Mouse (Mus musculus) embryo, embryonic 10 days (tissue): ENCODE measurements around the gene Pdia5.

Source experiments
- DNase-seq: peaks from one replicate; pipeline ENCODE4 v3.0.0-alpha.2; 2015; ENCODE audit warnings: low spot score

Gene Pdia5

DNA sequence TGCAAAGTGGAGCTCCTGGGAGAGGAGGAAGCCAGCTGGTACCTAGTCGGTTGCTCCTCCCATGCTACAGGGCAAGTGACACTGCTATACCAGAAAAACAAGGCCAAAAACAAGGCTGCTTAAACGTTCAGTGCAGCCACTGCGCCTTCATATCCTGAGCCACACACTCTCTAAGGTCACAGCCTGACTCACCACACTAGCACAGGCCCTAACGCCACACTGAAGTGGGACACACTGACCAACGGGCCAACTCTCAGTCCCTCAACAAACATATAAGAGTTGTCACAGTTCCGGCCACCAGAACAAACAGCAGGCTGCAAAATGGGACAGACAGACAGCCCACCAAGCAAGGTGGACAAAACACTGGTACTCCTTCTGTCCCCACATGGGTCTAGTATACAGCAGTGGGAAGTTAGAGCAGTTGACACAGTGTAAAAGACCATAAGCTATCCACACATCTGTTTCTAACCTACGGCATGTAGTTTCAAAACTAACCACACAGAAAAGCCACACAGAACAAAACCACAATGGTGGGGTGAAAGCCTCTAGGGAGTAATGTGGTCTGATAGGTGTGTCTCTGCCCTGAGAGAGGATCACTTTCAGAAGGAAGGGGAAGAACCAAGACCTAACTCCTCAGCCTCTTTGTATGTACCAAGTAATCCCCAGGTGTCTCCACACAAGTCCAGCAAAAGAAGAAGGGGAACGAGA, 6.0 kb downstream of the Pdia5 start:
- DNase-seq, result peak; percentile 13

DNA sequence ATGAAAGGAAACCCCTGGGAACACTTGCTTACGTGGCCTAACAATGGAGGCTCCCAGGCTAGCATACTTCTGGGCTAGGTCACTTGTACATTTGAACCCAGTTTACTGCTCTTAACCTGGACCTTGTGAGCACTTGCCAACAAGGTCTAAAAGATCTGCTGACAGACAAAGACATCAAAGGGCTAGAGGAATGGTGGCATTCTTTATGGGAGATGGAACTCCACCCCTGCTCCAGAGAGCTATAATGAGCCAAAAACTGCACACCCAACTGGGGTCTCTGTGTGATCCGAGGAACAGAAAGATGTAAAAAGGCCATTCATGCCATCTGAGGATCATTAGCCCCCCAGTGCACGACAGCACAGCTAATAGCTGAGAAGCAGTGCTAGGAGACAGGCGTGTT, 6.6 kb downstream of the Pdia5 start:
- peak; percentile 16 for DNase-seq

DNA sequence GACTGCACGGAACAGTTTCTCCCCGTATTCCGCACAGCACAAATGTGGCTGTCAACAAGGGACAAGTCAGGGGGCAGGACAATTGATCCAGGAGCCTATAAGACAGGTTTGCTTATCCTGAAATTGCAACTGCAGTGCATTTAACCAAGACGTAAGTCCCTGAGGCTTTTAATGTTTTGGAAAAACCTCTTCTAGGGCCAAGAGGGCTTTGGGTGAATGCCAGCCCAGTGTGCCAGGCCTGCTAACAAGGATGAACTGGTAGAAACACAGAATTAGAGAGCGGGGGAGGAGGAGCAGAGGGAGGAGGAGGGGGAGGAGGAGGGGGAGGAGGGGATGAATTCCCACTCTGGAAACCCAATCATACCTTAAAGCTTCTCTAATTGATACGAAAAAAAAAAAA, 11.4 kb downstream of the Pdia5 start:
- no peak for DNase-seq

DNA sequence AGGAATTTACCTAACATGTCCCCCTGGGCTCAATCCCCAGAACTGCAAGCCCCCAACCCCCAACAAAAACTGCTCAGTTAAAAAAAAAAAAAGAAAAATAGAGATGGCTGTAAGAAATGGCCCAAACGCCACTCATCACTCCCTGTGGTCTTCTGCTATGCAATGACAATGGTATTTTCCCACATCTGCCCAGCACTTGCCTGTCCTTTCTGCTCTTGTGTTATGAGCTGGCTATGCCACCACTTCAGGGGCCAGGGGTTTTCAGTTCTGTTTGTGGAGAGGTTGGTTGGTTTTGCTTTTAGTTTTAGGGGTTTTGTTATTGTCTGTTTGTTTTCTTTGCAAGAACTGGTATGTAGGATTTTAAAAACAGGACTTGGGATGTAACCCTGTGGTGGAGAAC, 13.4 kb downstream of the Pdia5 start:
- DNase-seq, result no peak

DNA sequence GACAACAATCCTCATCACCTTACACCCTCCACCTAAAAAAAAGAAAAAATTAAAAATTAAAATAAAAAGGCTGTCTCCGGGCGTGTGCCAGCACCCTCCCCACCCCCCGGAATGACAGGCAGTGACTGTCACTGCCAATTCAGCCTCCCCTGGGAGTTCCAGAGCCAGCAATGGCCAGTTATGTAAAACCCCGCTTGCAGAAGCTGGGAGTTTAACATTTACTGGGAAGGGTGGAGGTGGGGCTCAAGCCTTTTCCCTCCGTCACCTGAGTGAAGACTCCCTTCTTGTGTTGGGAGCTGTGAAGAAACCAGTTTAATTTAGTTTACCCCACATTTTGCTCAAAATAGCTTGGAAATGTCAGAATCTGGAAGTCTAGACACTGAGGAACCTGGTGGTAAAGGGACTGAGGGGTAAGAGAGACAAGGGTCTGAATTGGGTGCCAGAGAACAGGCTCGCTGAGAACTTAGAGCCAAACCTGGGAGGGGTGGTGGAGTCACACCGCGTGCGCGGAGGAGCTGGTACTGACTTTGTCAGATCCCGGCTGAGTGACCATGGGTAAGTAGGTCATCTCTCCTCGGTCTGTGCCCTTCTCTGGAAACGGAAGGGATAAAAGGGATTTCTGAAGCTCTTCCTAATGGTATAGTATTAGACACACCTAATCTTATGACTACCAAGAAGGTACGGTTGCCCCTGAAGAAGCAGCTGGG, 18.0 kb downstream of the Pdia5 start:
- DNase-seq, result no peak

DNA sequence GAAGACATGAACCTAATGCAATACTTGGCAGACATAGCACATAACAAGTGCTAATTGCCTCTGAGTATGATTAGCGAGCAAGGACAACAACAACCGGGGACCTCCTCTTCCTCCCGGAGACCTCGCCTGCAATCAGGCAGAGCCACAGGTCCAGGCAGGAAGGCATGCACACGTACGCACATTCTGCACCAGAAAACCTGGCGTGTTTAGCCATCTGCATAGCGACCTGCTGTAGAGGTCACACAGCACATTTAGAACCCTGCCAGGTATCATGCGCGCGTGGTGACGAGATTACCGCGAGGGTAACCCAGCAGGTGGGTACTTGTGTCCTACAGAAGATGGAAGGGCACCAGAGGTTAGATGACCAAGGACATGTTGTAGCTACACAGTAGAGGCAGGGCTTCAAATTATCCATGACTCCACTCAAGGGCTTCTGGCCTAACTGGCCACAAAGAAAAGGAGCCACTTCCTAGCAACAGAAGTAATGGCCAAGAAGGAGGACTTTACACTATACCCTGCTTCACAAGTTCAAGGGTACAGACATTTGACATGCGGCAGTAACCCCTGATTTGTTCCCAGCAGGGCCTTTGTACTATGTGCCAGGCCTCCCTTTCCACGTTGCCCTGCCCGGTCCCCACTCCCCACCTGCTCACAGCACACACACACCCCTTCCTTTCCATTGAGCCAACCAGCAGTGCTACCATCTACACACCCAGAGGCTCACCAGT, 18.7 kb downstream of the Pdia5 start:
- DNase-seq, result no peak

DNA sequence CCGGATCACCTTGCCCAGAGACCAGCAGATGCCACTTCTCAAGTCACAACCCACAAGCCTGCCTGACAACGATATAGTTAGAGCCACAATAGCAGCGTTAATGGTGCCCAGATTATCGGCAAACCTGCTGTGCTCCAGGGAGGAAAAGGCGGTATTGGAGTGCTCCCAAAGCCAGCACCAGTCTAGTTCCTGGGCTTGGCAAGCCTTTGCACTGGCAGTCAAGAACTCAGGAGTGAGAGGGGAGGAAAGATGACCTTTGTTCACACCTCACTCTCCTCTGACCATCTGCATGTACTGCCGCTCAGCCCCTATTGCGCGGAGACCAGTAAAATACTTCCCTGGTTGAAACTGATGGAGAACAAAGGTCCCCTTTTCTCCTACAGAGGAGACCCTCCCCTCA, 19.7 kb downstream of the Pdia5 start:
- DNase-seq, result no peak

DNA sequence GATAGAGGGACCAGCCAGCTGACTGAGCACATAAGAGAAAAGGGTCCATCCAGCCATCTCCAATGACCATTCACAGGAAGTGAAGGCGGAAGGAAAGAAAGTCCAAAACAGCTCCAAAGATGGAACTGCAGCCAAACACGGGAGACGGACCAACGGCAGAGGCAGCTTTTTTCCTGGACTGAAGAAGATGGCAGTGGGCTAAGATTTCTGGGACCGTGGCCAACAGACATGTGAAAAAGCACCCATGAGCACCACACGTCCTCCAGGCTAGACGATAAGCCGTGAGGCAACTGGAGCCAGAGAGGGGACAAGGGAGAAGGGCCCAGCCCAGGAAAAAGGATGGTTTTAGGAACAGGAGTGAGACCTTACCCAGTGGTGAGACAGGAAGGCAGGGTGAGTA, 20.6 kb downstream of the Pdia5 start:
- DNase-seq, result no peak

DNA sequence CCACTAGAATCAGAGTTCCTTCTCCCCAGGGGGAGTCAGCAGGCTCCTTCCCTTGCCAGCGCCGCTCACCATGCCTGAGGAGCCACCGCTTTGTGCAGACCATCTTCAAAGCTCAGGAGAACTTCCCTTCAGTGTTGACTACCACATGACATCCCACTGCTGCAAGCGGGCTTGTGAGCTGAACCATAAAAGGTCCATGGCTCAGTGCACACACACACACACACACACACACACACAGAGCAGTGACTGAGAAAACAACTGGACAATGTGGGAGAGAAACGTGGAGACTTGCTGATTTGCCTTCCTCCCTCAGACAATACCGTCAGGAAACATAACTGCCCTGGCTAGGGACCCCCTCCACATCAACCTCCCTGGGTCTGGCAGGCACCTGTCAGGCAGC, 21.7 kb downstream of the Pdia5 start:
- DNase-seq, result no peak

DNA sequence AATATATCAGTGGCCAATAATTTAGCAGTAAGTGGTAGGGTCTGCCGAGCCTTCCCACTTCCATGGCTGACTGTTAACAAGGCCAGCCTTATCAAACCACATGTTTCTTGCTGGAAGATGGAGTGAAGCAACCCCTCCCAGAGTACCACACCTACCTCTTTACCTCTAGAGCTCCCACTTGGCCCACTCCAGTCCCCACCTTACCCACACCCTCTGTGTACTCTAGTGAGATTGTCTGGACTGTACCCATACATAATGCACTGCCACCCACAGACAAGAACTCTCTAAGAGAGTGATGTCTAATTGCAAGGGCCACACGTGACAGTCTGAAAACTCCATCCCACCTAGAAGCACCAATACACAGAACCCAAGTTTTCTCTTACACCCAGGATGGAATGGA, 23.6 kb downstream of the Pdia5 start:
- no peak for DNase-seq

DNA sequence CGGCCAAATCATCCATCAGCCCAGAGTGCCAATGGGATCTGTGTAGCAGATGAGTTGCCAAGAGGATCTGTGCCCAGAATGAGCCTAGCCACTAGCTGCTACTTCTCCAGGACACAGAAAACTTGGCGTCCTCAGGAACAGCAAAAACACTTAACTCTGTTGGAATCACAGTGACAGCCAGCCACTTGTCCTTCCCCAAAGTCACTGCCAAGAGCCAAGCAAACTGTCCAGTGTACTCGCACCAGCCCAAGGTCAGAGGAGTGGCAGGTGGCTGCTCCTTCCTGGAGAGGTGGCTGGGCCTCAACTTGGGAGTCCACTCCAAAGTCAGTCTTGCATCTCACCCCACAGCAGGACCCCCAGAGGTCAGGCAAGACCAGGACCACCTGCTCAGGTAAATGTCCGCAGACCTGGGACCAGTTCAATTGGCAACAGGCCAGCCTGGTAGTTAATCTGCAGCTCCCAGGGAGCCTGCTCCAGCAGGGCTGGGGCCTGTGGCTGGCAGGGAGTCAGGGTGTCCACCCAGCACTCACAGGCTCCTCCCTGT, 24.8 kb downstream of the Pdia5 start:
- no peak for DNase-seq

DNA sequence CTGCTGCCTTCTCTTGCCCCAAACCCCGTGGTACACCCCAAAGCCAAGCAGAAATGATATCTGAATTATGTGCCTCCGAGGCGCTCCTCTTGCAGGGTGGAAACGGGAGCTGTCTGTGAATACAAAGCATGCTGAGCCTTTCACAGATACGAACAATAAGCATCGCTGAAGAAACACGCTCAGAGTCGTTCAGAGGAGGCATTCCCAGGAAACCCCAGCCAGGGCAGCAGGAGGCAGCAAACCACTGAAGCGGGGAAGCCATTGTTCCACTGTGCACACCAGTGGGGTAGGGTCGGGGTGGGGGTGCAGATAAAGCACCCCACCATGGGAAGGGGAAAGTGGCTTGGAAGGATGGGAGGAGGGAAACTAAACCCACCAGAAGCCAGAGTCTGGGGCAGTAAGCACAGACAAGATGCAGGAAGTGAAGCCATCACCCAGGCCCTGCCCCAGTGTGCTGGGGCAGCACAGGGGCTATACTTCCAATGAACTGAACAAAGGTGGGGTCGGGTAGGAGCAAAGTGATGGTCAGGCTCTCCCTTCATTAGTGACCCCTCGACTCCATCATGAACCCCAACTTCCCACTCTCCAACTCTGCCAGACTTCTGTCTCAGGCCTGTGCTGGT, 25.9 kb downstream of the Pdia5 start:
- peak; percentile 39 for DNase-seq

DNA sequence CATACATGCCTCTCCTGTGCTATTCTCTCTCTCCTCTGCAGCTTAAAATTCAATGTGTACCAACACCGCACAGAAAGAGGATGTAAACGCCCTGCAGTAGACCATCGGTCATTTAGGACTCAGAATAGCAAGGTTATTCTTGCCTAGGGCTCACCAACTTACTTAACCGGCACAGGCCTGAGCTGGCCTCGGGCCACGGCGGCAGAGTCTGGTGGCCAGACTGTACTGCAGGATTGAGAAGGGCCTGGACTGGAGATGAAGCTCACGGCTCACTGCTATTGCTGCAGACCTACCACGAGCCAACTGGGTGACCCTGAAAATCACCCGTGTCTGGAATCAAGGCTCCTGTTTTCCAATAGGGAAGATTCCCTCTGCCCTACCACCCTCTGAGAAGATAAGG, 27.0 kb downstream of the Pdia5 start:
- no peak for DNase-seq

DNA sequence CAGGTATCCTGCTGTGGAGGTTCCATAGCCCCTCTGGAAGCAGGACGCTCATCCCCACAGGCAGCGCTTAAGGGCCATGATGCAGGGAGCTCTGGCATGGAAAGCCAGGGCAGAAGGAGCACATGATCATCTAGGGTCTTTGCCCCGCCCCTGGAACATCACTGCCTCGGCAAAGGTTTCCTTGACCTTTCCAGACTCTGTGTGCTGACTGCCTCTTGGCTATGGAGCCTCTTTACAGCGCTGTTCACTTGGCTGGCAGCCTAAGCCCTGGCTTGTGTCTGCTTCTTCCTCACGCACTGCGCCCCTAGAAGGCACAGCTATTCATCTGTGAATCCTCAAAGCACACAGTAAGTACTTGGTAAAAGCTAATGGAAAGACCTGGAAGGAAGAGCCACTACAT, 27.7 kb downstream of the Pdia5 start:
- no peak for DNase-seq

DNA sequence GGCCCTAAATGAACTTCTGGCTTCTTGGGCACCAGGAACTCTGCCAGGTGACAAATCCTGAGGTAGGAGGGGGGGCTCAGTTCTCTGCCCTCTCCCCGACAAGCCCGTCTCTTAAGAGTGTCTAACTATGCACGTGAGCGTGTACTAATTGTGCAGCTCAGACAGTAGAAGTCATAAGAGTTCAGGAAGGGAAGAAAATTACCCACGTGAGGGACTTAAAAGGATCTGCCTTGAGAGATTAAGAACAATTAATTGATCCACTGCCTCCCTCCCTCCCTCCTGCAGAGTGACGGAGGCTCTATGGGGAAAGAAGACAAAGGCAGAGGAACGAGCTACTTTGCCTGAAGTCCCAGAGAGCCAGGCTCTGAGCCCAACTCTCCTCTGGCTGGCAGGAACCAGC, 31.1 kb downstream of the Pdia5 start:
- no peak for DNase-seq

DNA sequence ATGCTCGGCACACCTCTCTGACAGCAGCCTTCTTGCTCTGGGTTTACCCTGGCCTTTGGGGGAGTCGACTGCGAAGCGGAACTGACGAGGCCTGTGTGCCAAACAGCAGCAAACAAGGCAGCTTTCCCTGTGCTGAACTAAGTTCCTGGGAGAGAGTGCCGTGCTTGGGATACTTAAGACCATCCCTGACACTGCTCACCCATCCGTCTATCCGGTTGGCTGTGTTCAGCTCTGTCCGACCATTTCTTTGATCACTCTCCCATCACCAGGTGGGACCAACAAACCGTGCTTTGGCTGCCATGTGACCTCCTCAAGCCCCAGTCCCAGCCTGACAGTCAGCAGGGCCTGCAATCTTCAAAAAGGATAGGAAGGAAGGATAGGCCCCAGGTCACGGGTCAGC, 32.4 kb downstream of the Pdia5 start:
- DNase-seq, result no peak

DNA sequence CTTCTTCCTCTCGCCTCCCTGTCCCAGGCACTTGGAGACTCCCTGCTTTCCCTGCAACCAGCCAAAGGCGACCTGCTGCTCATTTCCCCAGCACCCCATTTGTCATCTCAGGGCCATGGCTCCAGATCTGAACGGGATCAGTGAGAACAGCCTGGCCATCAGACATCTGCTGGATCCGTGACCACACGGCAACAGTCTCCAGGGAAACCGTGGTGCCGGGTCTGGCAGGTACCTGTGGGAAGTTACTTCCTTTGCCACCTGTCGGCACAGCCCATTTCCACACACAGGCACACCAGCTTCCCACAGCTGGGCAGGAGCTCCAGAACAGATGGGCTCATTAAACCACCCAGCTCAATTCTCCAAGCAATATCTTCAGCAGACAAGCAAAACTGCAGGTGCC, 33.2 kb downstream of the Pdia5 start:
- DNase-seq, result no peak

DNA sequence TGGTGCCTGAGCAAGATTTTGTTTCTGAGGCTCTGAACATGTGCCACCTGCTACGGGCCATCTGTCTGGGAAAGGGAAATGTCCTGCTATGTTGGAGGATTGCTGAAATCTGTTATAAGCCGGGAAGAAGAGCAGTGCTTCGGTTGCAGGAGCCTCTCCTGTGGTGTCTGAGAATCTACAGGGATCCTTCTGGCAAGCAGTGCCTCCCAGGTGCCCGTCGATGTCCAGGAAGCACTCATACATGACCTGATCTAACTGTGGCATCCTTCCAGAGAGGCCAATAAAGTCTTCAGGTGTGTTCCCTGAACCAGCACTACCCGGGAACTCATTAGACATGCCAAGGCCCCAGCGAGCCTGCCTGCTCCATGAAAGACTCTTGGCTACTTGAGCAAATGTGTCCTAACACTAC, 33.7 kb downstream of the Pdia5 start:
- no peak for DNase-seq

DNA sequence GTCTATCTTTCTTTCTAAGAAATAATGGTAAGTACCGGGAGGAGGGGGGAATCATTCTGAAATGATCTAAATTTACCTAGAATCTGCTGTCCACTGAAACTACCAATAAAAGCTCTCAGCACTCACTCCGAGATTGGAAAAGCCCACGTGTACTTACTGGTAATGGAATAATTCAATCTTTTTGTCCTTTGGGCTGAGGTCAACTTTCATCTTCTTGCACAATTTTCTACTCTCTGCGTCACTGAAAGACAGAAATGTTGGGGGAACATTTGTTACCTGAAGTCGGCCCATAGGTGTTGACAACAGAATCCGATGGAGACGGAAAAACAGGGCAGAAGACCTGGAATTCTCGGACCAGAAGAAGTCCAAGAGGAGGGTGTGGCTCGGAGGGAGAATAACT, 34.4 kb downstream of the Pdia5 start:
- no peak for DNase-seq

DNA sequence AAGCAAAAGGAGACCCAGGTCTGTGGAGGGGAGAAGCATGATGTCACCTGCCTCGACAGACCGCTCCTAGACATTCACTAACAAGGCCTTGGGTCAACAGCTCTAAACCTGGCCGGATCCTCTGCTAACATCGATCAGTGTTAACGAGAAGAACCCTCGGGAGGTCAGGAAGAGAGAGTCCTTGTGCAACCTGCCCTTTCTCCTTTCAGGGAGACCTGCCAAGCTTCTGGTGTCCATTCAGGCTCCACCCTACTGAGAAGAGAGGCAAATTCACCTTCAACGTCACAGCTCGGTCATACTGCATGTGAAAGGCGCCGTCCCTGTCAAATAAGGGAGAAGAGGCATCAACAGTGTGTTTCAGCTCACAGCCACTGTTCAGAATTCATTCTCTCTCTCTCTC, 34.9 kb downstream of the Pdia5 start:
- no peak for DNase-seq

DNA sequence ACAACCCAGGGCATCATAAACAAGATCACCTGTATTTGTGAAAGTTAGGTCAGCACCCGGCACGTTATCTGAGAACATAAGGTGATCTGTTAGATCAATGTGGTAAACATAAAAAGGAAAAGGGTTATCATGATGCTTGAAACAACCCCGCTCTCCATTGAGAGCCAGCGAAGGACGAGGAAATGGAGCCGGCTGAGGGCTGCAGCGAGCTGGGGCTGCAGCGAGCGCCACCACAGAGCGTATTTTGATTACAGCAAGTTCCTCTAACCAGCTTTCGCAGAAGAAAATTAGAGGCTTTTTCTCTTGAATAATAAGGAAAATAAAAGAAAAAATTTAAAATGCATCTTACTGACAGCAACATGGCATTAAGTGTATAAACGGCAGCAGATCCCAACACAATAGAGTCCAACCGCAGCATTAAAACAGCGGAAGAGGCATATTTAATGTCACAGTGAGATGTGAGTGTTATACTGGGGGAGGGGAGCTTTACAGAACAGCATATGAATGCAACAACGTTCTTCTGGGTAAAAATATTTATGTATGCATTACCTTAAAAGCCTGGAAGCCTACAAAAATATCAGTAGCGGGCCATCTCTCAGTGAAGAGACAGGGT, 40.5 kb downstream of the Pdia5 start:
- no peak for DNase-seq

DNA sequence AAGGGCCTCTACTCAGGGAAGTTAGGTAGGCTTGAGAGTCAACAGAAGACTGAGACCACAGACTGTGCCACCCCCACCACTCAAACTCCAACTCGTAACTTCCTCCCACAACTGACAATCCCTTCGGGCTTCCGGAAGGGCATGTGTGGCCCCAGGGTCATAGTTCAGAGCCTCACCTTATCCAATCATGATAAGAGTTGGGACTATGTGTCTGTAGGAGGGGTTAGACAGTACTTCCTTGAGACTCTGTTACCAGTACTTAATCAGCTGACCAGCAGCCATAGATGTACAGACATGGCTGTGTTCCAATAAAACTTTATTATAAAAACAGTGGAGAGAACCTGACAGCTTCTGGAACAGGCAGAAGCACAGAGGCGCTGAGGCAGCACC, 48.7 kb downstream of the Pdia5 start:
- DNase-seq, result no peak
